Mouse (Mus musculus): ENCODE results near the gene H2-K1. TPM values are rescaled to one million over a fixed set of nuclear protein-coding genes. Genes with fewer than 3 reads are reported as not detected.

The H2-K1 gene
- total RNA-seq (2023), result 1,000 to 10,000 TPM; 5,234 to 5,289 TPM

DNA sequence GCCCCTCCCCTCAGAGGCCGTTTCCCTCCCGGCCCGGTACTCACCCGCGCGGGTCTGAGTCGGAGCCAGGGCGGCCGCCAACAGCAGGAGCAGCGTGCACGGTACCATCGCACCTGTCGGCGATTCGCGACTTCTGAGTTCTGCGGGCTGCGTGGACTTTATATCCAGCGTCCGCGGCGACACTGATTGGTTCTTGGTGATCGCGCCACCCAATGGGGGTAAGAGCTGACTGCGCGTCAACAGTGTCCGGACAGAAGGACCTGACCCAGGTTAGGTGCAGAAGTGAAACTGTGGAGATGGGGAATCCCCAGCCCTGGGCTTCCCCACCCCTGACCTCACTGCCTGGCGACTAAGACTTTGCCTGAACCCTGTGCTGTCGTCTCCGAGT is at the start of gene H2-K1:
Gene H2-K1, minus strand, starts transcription at position 198 of the 388 bp plus-strand sequence.

GRCm38 (mm10) chr17:34038878-34039561 is 38.9 kb upstream of the H2-K1 start, which contains the start of gene Col11a2:
Col11a2 (plus strand) TSS chr17:34039437.

GRCm38 (mm10) chr17:34031465-34032173 is 31.5 kb upstream of the H2-K1 start, which contains the start of the genes Slc39a7 and Rxrb:
Slc39a7 (minus strand) TSS chr17:34031682.
Rxrb (plus strand) TSS chr17:34031812.

DNA sequence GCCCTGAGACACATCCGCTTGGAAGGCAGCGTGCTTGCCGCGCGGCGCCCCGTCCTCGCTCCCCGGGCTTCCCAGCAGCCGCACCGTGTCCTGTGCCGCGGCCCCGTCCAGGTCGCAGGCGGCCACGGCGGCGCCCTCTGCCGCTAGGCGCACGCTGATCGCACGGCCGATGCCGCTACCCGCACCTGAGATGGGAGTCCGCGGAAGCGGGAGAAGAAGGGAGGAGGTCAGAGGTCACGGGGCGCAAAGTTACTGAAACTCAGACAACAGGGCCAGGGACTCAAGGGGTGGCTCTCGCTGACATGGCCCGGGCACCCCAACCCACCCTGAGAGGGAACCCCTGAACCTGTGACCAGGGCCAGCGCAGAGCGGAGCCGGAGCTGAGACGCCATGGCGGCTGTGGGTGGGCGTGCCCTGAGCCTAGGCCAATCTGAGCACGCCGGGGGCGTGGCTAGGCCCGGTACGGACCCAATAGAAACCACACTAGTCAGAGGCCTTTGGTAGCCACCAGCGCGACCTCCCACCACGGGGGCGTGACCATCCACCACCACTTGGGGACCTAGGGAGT is 27.6 kb upstream of the H2-K1 start, which contains the start of gene H2-Ke6:
Gene H2-Ke6, minus strand, starts transcription at position 405 of the 568 bp plus-strand sequence.

DNA sequence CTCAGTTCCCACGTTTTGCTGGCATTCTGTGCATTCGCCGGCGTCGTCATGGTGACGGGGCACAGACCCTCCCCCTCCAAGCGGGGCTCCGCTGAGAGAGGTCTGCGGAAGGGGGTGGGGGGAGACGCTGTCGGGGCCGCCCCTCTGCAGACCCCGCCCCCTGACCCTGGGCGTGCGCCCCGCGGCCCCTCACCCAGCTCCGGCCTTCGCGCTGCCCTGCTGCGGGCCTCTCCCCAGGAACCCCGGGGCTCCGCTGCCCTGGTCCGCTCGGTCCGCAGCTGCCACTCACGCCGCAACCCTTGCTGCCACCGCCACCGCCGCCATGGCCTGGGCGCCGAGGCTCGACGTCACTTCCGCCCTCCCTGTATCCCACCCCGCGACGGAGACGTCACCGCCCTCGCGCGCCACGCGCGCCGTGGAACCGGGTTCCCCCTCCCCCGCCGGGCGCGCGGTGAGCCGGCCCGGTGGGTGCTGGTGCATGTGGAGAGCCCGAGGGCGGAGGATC is 24.2 kb upstream of the H2-K1 start, which contains the start of gene Ring1:
Gene Ring1, minus strand, starts transcription at position 364 of the 505 bp plus-strand sequence.

GRCm38 (mm10) chr17:33955555-33956214 is 44.5 kb downstream of the H2-K1 start, which contains the start of the genes Vps52 and Rps18:
Vps52 (plus strand) TSS chr17:33955812.
Rps18 (minus strand) TSS chr17:33956001.

GRCm38 (mm10) chr17:33951021-33951946 is 48.9 kb downstream of the H2-K1 start, which contains the start of gene B3galt4:
B3galt4 (minus strand) TSS chr17:33951488.

Other genes with a start within 250 kb of the H2-K1 start
- 100 to 1,000 TPM; 184 to 198 TPM for gene Rab11b, start 239.8 kb downstream of the H2-K1 start, total RNA-seq (2023)
- gene Angptl4, start 218.5 kb downstream of the H2-K1 start, total RNA-seq (2023), result 1 to 10 TPM in 1 of 2 experiments, under 1 TPM in 1; 0.86 to 1.5 TPM
- gene Kank3, start 189.8 kb downstream of the H2-K1 start, total RNA-seq (2023), result 1 to 10 TPM; 1.2 TPM
- gene Rps28, start 175.8 kb downstream of the H2-K1 start, total RNA-seq (2023), result 1,000 to 10,000 TPM; 4,788 to 5,322 TPM
- gene Ndufa7, start 175.8 kb downstream of the H2-K1 start, total RNA-seq (2023), result 100 to 1,000 TPM; 126 to 127 TPM
- 10 to 100 TPM in 1 of 2 experiments, 1 to 10 TPM in 1; 8.5 to 10.7 TPM for gene Cd320, start 157.3 kb downstream of the H2-K1 start, total RNA-seq (2023)
- not detected for gene Gm7029, start 126.5 kb downstream of the H2-K1 start, total RNA-seq (2023)
- 10 to 100 TPM in 1 of 2 experiments, 1 to 10 TPM in 1; 10.0 to 11.2 TPM for gene Kifc1, start 109.7 kb downstream of the H2-K1 start, total RNA-seq (2023)
- gene Platr17, start 95.2 kb downstream of the H2-K1 start, total RNA-seq (2023), result under 1 TPM in 1 of 2 experiments, not detected in 1; 0.96 TPM
- 10 to 100 TPM; 71.8 to 76.6 TPM for gene Daxx, start 90.9 kb downstream of the H2-K1 start, total RNA-seq (2023)
- 100 to 1,000 TPM; 407 to 437 TPM for gene Tapbp, start 84.4 kb downstream of the H2-K1 start, total RNA-seq (2023)
- 10 to 100 TPM; 33.0 to 33.9 TPM for gene Zbtb22, start 84.4 kb downstream of the H2-K1 start, total RNA-seq (2023)
- gene Rgl2, start 70.8 kb downstream of the H2-K1 start, total RNA-seq (2023), result 100 to 1,000 TPM; 153 to 181 TPM
- gene Pfdn6, start 60.0 kb downstream of the H2-K1 start, total RNA-seq (2023), result 10 to 100 TPM; 65.1 to 71.1 TPM
- gene Wdr46, start 59.7 kb downstream of the H2-K1 start, total RNA-seq (2023), result 10 to 100 TPM; 67.6 to 67.7 TPM
- gene B3galt4, start 48.9 kb downstream of the H2-K1 start, total RNA-seq (2023), result 10 to 100 TPM; 14.1 to 16.0 TPM
- 10 to 100 TPM; 73.4 to 74.6 TPM for gene Vps52, start 44.5 kb downstream of the H2-K1 start, total RNA-seq (2023)
- gene Rps18, start 44.3 kb downstream of the H2-K1 start, total RNA-seq (2023), result 1,000 to 10,000 TPM; 2,139 to 2,167 TPM
- gene Ring1, start 24.3 kb upstream of the H2-K1 start, total RNA-seq (2023), result 10 to 100 TPM; 30.4 to 30.6 TPM
- gene H2-Ke6, start 27.7 kb upstream of the H2-K1 start, total RNA-seq (2023), result 100 to 1,000 TPM; 117 to 150 TPM
- gene Slc39a7, start 31.3 kb upstream of the H2-K1 start, total RNA-seq (2023), result 100 to 1,000 TPM; 100 to 103 TPM
- gene Rxrb, start 31.5 kb upstream of the H2-K1 start, total RNA-seq (2023), result 100 to 1,000 TPM; 114 to 115 TPM
- gene Col11a2, start 39.1 kb upstream of the H2-K1 start, total RNA-seq (2023), result 10 to 100 TPM; 19.8 to 27.5 TPM
- 1 to 10 TPM; 6.9 to 9.5 TPM for gene H2-Oa, start 92.0 kb upstream of the H2-K1 start, total RNA-seq (2023)
- 10 to 100 TPM; 25.1 to 25.8 TPM for gene H2-DMa, start 119.2 kb upstream of the H2-K1 start, total RNA-seq (2023)
- gene Brd2, start 122.3 kb upstream of the H2-K1 start, total RNA-seq (2023), result 100 to 1,000 TPM; 303 to 376 TPM
- gene H2-DMb2, start 143.0 kb upstream of the H2-K1 start, total RNA-seq (2023), result 1 to 10 TPM; 2.3 to 8.6 TPM
- 1 to 10 TPM; 3.1 to 5.9 TPM for gene H2-DMb1, start 152.7 kb upstream of the H2-K1 start, total RNA-seq (2023)
- gene Tap1, start 187.2 kb upstream of the H2-K1 start, total RNA-seq (2023), result 100 to 1,000 TPM; 187 to 213 TPM
- 100 to 1,000 TPM; 130 to 159 TPM for gene Psmb9, start 187.4 kb upstream of the H2-K1 start, total RNA-seq (2023)
- gene Psmb8, start 197.4 kb upstream of the H2-K1 start, total RNA-seq (2023), result 100 to 1,000 TPM; 281 to 304 TPM
- 100 to 1,000 TPM; 165 to 199 TPM for gene Tap2, start 203.2 kb upstream of the H2-K1 start, total RNA-seq (2023)
- 10 to 100 TPM; 50.5 to 59.9 TPM for gene H2-Ob, start 238.6 kb upstream of the H2-K1 start, total RNA-seq (2023)

All from T-cell, adult 66 days (primary cell).